Mouse (Mus musculus) embryonic facial prominence, embryonic 15.5 days (tissue): ENCODE measurements around the gene Wap. TPM values are rescaled to one million over a fixed set of nuclear protein-coding genes. Genes with fewer than 3 reads are reported as not detected.

Experiments
- ATAC-seq: fragments of 200-750 bp; cut with Nextera tagmentation; 2 replicates; pipeline ENCODE4 v1.8.0; 2017; ENCODE audit warnings: low read depth, moderate TSS enrichment; ENCODE audit not compliant: insufficient number of reproducible peaks, low FRiP score, low TSS enrichment
- H3K27ac ChIP-seq: fragments of 300-500 bp; sonication (generic); replicated peaks from 2 replicates; pipeline ENCODE4 v1.5.1; 2015; ENCODE audit warnings: mild to moderate bottlenecking, inconsistent platforms
- H3K27me3 ChIP-seq: fragments of 300-500 bp; sonication (generic); 2 replicates; pipeline ENCODE4 v1.6.1; 2015; ENCODE audit warnings: inconsistent platforms
- H3K36me3 ChIP-seq: fragments of 300-500 bp; sonication (generic); 2 replicates; pipeline ENCODE4 v1.6.1; 2015; ENCODE audit warnings: mild to moderate bottlenecking, inconsistent platforms
- H3K4me1 ChIP-seq: fragments of 300-500 bp; sonication (generic); 2 replicates; pipeline ENCODE4 v1.6.1; 2015; ENCODE audit warnings: inconsistent platforms
- H3K4me2 ChIP-seq: fragments of 300-500 bp; sonication (generic); replicated peaks from 2 replicates; pipeline ENCODE4 v1.6.1; 2015; ENCODE audit warnings: mild to moderate bottlenecking, inconsistent platforms
- H3K4me3 ChIP-seq: fragments of 300-500 bp; sonication (generic); replicated peaks from 2 replicates; pipeline ENCODE4 v1.5.1; 2015; ENCODE audit warnings: mild to moderate bottlenecking, inconsistent platforms
- H3K9ac ChIP-seq: fragments of 300-500 bp; sonication (generic); 2 replicates; pipeline ENCODE4 v1.6.1; 2015; ENCODE audit warnings: inconsistent platforms
- H3K9me3 ChIP-seq: fragments of 300-500 bp; sonication (generic); replicated peaks from 2 replicates; pipeline ENCODE4 v1.6.1; 2016; ENCODE audit warnings: inconsistent platforms
- WGBS: fragments of 180-500 bp; shearing (Covaris S2); methylation state at CpG from one replicate; pipeline ENCODE4 v1.1.7; 2015; 5-methylcytosine and 5-hydroxymethylcytosine counted together
- polyA plus RNA-seq: library from polyadenylated mRNA; unstranded; fragments of >200 nt; fragmentation: Nextera tagmentation; extraction: Ambion mirVana; gene quantifications from 2 replicates; pipeline ENCODE4 v1.2.1, GENCODE M21; 2015

Wap gene
- polyA plus RNA-seq, 1 experiment from 2014 or later: not detected

DNA sequence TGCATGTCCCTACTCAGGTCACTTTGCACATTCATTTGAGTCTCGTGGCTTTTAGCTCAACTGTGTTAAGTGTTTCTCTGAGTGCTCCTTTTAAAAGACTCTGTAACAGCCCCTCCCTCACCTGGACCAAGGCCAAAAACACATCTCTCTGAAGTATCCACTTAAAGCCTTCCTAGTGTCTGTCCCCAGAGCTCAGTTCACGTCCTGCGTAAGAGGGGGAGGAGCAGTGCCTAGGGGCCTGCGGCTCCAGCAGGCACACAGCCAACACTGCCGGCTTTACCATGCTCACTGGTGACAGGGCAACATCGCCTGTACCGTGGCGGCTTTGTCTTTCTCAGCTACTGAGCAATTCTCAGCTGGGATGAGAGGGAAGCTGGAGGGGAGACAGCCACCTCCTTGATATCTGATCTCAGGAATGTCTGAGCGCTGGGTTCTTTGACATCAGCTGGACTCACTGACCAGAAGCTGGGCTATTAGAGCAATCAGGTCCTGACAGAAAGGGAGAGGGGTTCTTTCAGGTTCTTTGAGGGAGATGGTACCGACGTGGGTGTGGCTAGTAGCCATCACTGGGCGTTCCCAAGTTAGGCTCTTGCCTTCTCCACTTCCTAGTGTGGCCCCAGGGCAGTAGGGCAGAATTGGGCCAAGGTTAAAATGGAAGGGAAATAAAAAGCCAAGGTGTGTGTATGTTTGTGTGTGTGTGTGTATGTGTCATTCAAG lies 34.4 kb downstream of the Wap start:
- no peaks in the 10 kb centered on the region for H3K9me3 ChIP-seq
- peaks cover 34% of the 10 kb centered on the region for H3K27me3 ChIP-seq
- peaks cover 33% of the 10 kb centered on the region for H3K4me1 ChIP-seq
- WGBS: 5% methylated on average over 12 of the region's 12 CpGs
- no peaks in the 10 kb centered on the region for H3K36me3 ChIP-seq
- no peak overlapping the region for H3K4me3 ChIP-seq
- peak; percentile 52 for ATAC-seq
- no peak overlapping the region for H3K27ac ChIP-seq
- H3K9ac ChIP-seq: no peak overlapping the region
- H3K4me2 ChIP-seq: peak overlapping the region; percentile 65

DNA sequence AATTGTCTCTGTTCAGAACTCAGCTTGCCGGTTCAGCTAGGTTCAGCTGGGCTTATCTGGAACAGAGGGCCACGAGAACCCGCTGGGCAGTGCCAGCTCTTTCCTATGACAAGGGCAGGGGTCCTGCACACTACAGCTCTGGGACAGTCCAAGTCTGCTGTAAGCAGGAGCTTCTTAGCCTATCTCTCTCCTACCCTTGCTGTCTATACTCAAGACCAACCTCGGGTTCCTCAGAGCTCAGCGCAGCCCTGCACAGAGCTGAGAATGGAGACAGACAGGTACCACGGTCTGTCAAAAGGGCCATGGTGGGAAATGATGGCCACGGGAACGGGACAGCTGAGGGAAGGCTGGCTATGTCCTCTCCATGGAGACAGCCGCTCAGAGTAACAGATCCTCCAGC lies 35.2 kb downstream of the Wap start:
- H3K9me3 ChIP-seq: no peaks in the 10 kb centered on the region
- H3K27ac ChIP-seq: no peak overlapping the region
- ATAC-seq: no peak
- 79% methylated on average over 9 of the region's 9 CpGs for WGBS
- no peak overlapping the region for H3K4me2 ChIP-seq
- peaks cover 34% of the 10 kb centered on the region for H3K27me3 ChIP-seq
- peaks cover 3% of the 10 kb centered on the region; the same call in 1 of the 2 replicates for H3K36me3 ChIP-seq
- peaks cover 41% of the 10 kb centered on the region for H3K4me1 ChIP-seq
- H3K4me3 ChIP-seq: no peak overlapping the region
- no peak overlapping the region for H3K9ac ChIP-seq

DNA sequence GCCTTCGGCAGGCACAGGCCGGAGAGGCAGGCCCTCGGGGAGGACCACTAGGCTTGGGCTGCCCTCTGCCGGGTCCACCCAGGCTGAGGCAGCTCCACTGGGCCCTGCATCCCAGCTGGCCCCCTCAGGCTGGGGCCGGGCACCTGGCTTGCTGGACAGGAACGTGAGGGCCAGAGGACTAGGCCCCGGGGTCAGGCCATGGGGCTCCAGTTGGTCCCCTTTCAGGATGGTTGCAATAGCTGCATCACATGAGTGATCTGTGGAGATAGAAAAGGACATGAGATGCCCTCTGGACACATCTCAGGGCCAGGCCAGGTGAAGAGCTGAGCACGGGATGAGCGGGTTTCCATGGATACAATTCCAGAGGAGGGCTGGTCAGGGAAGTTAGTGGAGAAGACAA lies 35.8 kb downstream of the Wap start:
- peaks cover 44% of the 10 kb centered on the region for H3K4me1 ChIP-seq
- peaks cover 6% of the 10 kb centered on the region; the same call in 1 of the 2 replicates for H3K36me3 ChIP-seq
- H3K9ac ChIP-seq: no peak overlapping the region
- peaks cover 34% of the 10 kb centered on the region for H3K27me3 ChIP-seq
- H3K27ac ChIP-seq: no peak overlapping the region
- ATAC-seq: no peak
- 78% methylated on average over 9 of the region's 9 CpGs for WGBS
- no peak overlapping the region for H3K4me3 ChIP-seq
- no peaks in the 10 kb centered on the region for H3K9me3 ChIP-seq
- no peak overlapping the region for H3K4me2 ChIP-seq

DNA sequence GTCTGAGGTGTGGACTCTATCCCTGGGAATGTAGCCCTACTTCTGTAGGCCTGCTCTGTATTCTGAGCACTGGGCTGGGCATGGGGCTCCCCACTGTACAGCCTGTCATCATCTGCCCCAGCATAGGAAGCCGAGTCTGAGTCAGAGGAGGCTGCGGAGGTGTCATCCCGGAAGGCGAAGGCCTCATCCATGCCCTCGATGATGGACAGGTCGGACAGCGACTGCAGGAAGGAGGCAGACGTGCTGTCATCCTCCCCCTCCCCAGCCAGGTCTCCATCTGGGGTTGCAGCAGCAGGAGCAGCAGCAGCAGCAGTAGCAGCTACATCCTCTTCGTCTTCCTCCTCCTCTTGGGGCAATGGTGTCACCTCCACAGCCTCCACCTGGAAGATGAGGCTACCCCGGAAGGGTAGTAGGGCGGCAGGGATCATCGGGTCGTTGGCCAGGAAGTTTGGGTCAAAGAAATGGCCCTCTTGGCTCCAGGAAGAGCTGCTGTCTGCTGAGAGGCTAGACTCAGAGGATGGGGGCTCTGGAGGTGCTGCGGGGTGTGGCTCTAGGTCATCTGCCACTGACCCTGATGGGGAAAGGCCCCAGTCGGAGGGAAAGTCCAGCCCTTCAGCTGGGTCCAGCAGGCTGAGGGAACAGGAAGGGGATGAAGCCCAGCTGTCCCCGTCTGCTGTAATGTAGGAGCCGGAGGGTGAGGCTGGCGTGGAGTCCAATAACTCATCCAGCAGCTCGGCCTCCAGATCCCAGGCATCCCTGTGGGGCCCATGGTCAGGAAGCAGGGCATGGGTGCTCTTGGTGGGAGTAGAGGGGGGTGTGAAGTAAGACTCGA lies 36.6 kb downstream of the Wap start:
- 65% methylated on average over 20 of the region's 20 CpGs for WGBS
- Histone ChIP-seq H3K4me2 (no peak overlapping the region), H3K27me3 (peaks cover 32% of the 10 kb centered on the region), H3K36me3 (peaks cover 14% of the 10 kb centered on the region), H3K4me3 (no peak overlapping the region), H3K4me1 (peaks cover 44% of the 10 kb centered on the region), H3K9me3 (no peaks in the 10 kb centered on the region), H3K9ac (no peak overlapping the region), H3K27ac (no peak overlapping the region)
- no peak for ATAC-seq

DNA sequence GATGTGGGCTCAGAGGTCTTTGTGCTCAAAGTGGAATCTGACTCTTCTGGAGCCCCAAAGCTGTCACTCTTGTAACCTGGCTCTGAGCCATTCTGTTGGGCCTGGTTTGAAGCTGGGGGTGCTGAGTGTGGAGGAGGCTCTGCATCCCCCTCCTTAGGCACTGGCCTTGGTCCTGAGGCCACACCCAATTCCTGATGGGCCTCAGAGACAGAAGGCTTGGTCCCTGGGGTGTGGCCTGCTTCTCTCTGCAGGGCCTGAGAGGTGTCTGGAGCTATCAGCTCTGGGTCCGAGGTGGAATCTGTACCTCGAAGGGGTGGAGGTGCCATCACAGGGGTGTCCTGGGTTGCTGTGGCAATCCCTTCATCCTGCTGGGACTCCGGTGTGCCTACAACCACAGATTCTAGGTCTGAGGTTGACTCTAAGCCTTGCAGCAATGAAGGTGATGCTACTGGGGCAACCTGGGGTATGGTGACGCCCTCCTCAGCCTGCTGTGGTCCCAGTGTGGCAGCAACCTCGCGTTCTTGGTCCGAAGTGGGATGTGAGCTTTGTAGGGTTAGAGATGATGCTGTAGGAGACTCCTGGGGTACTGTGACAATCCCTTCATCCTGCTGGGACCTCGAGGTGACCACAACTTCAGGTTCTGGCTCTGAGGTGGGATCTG lies 38.0 kb downstream of the Wap start:
- H3K4me2 ChIP-seq: no peak overlapping the region
- no peak overlapping the region for H3K9ac ChIP-seq
- WGBS: 80% methylated on average over 8 of the region's 8 CpGs

DNA sequence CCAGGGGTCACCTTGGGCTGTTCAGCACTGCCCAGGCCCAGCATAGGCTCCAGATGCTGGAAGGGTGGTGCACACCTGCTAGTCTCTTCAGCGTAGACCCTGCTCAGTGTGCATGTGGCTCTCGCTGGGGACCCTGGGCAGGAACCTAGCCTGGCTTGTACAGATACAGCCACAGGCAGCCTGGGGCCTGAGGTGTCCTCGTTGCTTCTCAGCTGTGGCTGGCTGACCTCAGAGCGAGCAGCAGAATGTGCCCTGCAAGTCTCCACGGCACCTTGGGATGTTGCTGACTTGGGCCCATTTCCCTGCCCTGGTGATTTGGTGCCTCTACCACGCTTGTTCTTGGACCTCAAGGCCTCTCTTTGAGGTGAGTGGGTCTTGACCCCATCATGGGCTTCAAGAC lies 38.6 kb downstream of the Wap start:
- Histone ChIP-seq H3K27me3 (peaks cover 12% of the 10 kb centered on the region), H3K4me3 (no peak overlapping the region), H3K4me2 (no peak overlapping the region), H3K9me3 (no peaks in the 10 kb centered on the region), H3K36me3 (peaks cover 35% of the 10 kb centered on the region), H3K4me1 (peaks cover 33% of the 10 kb centered on the region), H3K9ac (no peak overlapping the region), H3K27ac (no peak overlapping the region)
- ATAC-seq: no peak
- 81% methylated on average over 6 of the region's 6 CpGs for WGBS

More for the DNA sequence above, 38.0 kb downstream of the Wap start:
- Histone ChIP-seq H3K9me3 (no peaks in the 10 kb centered on the region), H3K4me3 (no peak overlapping the region), H3K27me3 (peaks cover 18% of the 10 kb centered on the region), H3K27ac (no peak overlapping the region), H3K36me3 (peaks cover 29% of the 10 kb centered on the region), H3K4me1 (peaks cover 39% of the 10 kb centered on the region)
- ATAC-seq: no peak

DNA sequence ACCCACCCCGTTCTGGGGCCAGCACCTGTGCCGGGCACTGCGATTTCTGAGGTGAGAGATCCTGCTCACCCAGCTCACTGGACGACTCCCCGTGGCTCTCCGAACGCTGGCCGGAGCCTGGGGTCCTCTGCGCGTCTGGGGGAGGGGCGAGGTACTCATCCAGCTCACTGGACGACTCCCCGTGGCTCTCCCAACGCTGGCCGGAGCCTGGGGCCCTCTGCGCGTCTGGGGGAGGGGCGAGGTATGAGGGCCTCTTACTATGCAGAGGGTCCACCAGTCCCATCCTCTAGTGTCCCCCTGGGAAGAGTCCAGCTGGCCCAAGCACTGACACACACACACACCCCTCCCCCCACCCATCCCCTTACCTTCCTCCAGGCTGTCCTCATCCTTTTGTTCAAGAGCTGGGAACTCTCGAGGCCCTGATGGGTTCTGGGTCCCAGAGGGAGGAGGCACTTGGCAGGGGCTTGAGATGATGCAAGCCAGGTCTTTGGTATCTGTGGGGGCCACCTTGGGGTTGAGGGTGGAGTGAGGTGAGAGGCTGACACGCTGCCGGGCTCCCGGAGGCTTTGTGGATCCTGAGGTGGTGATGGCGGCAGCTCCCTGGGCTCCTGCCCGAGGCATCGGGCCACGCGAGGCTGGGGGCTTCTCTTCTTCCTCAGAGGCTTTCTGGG lies 39.3 kb downstream of the Wap start:
- no peak overlapping the region for H3K9ac ChIP-seq
- 26% methylated on average over 27 of the region's 27 CpGs for WGBS

DNA sequence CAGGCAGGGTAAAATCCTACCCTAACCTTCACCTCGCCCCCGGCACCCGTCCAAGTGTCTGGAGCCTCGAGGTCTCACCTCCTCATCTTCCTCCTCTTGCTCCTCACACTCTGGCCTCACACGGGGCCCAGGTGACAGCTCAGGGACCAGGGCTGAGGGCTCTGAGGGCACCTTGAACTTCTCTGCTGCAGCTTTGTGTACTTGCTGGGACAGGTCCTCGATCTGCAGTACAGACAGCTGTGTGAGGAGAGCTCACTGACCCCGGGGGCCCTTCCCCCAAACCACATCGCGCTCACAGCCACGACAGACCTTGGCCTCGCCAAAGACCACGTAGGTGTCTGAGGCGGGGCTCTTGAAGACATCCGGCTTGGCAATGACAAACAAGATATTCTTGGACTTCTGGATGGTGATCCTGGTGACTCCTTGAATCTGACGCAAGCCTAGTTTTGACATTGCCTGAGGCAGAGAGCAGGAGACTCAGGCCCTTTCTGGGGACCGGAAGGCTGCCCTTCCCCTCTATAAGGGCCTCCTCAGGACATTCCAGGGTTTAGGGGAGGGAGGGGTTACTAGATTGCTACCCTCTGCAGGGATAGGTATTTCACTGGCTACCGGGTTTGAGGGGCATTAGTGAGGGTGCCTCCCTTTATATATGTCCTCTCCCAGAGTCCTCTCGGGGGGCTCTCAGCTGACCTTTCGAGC lies 40.1 kb downstream of the Wap start:
- ATAC-seq: no peak
- H3K27ac ChIP-seq: no peak overlapping the region
- peaks cover 50% of the 10 kb centered on the region for H3K36me3 ChIP-seq
- H3K4me3 ChIP-seq: no peak overlapping the region
- no peak overlapping the region for H3K9ac ChIP-seq
- no peak overlapping the region for H3K4me2 ChIP-seq
- H3K27me3 ChIP-seq: no peaks in the 10 kb centered on the region
- WGBS: 54% methylated on average over 19 of the region's 19 CpGs
- H3K9me3 ChIP-seq: no peaks in the 10 kb centered on the region
- peaks cover 24% of the 10 kb centered on the region for H3K4me1 ChIP-seq

More for the DNA sequence above, 39.3 kb downstream of the Wap start:
- Histone ChIP-seq H3K4me3 (no peak overlapping the region), H3K4me1 (peaks cover 27% of the 10 kb centered on the region), H3K36me3 (peaks cover 42% of the 10 kb centered on the region), H3K27ac (no peak overlapping the region), H3K9me3 (no peaks in the 10 kb centered on the region), H3K27me3 (0 out of 2 replicates have a peak, but pooled peaks cover 5% of the 10 kb centered on the region), H3K4me2 (no peak overlapping the region)
- no peak for ATAC-seq

DNA sequence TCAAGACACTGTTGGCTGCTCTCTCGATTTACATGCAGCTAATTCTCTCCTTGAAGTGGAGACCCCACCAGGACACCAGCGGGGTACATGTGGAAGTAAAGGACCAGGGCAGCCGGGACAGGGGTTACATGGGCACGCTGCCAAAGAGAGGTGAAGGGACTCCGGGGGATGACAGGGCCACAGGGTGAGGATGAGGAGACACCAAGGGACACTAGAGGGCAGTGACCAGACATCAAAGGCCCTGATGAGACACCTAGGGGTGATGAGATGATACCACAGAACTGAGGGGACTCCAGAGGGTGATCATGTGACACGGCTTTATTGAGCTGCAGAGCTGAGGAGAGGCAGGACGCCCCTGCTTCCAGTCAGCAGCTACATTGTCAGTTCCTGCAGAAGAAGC lies 40.9 kb downstream of the Wap start:
- Histone ChIP-seq H3K4me2 (no peak overlapping the region), H3K4me1 (peaks cover 22% of the 10 kb centered on the region), H3K27me3 (no peaks in the 10 kb centered on the region), H3K27ac (no peak overlapping the region), H3K9ac (no peak overlapping the region), H3K4me3 (no peak overlapping the region), H3K36me3 (peaks cover 58% of the 10 kb centered on the region), H3K9me3 (no peaks in the 10 kb centered on the region)
- WGBS: 76% methylated on average over 7 of the region's 7 CpGs
- no peak for ATAC-seq

DNA sequence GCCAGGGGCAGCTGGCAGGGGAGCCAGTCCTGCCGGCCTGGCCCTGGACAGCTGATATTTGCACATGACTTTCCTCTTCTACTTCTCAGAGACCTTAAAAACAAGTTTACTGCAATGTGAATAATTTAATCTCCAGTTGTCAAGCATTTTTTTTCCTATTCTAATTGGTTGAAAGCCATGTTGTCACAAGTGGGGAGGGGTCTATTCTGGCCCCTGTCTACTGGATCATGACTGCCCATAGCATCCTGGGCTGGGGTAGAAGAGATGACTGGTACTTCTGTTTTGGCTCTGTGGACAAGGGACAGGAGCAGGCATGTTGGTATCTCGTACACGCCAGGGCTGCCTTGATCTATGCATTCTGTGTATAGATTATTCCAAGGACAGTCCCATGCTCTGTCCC lies 41.8 kb downstream of the Wap start:
- ATAC-seq: no peak
- Histone ChIP-seq H3K27ac (no peak overlapping the region), H3K4me3 (no peak overlapping the region), H3K9me3 (no peaks in the 10 kb centered on the region), H3K27me3 (no peaks in the 10 kb centered on the region), H3K4me1 (peaks cover 22% of the 10 kb centered on the region), H3K4me2 (no peak overlapping the region), H3K9ac (no peak overlapping the region), H3K36me3 (peaks cover 67% of the 10 kb centered on the region)
- WGBS: 69% methylated on average over 3 of the region's 3 CpGs
